Mouse (Mus musculus): ENCODE measurements around the gene Pqbp1. TPM values are rescaled to one million over a fixed set of nuclear protein-coding genes. Genes with fewer than 3 reads are reported as not detected.

Pqbp1 gene
- 56.8 and 65.6 TPM in 2 replicates for polyA plus RNA-seq (2015; fragmentation: Nextera tagmentation; extraction: Ambion mirVana)

DNA sequence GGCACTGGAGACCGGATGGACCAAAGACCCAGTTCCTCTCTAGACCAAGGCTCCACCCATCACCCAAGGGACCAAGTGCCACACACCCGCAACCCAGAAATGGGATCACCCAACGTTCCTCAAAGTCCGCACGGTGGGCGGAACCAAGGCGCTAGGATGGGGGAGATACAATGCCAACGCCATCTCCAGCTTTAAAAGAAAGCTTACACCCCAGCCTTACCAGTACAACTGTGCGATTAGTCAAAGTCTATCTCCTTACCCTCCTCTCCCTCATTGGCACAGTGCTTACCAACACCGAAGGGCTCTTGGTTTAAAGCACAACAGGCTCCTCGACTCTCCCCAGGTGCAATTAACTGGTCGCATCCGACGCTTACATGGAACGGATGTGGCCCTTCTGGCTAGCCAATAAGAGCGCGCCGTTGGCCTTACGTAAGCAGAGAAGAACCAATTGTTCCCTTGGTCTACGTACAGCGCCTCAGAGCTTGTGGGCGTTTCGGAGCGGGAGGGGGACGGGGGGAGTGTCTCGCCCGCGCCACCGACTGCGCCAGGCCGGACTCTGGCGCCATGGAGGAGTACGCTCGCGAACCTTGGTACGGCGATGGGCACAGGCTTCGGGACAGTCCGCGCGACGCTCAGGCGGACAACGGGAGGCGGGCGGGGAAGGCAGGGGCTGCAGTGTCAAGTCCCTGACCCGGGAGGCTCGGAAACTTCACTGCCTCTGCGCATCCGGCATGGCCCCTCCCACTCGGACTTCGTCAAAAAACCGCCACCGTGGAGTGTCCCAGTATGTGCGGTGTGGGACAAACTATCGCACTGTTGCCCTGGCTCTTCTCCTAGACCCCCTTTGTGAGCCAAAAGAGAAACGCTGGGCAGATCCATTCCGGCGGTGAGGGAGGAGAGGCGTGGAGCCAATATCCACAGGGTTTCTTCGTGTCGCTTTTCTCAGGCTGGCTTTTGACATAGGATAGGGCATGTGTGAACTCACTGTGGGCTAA lies at the start of gene Pqbp1, which contains the start of gene Timm17b:
Gene Pqbp1 (minus strand): TSS at position 390 of the 995 bp plus-strand sequence.
Gene Timm17b (plus strand): TSS at position 478 of the 995 bp plus-strand sequence.

DNA sequence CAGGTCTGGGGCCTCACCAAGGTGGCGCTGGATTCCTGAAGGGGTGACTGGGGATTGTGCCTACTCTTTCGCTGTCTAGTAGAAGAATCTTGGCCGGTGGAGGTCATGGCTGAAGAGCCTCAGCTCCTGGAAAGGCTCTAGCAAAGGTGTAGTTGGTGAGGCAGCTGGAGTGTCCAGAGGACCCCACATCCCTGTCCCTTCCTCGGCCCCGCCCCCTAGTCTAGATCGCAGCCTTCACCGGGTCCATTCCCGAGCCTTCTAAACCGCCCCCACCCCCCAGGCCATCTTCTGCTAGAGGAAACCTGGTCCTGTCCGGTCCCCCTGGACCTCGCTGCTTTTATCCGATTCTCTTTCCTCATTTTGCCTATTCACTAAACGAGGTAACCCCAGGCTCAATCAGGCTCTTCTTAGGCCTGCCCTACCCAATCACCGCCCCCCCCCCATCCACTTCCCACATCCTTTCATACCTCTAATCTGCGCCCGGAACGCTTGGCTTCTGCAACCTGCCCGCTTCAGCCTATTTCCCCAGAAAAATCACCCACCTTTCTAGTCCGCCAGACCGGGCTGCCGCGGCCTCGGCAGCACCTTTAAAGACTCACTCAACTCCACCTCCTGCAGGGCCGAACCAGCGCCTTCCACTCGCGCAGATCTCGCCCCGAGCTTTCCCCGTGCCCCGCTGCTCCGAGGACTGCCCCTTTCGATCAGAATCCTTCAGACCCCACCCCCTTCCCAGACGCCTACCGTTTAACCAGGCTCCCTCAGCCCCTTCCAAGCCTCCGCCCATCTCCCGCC lies 48.2 kb upstream of the Pqbp1 start, which contains the start of gene Hdac6:
Gene Hdac6 (minus strand): TSS at position 782 of the 792 bp plus-strand sequence.

DNA sequence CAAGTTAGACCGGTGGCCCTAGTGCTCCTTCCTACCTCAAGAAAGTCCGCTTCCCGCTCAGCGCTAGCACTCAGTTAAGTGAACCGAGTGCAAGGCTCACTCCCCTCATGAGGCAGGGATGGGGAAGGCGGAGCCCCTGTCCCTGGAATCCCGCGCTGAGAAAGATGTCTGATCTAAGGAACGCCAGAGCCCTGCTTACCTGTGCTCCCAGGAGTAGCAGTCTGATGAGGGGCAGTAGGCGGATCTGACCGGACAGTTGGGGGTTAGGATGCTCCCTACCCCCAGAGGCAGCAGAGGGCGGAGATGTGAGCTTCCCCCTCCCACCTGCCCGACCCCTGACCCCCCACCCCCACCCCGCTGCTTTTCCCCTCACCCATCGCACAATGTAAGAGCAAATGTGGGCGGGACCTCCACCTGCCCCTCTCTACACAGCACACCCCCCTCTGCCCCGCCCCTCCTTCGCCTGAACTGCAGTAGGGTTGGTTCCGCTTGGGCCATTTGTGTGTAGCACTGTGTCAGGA lies 29.3 kb upstream of the Pqbp1 start, which contains the start of gene Eras:
Gene Eras (minus strand): TSS at position 338 of the 521 bp plus-strand sequence.

DNA sequence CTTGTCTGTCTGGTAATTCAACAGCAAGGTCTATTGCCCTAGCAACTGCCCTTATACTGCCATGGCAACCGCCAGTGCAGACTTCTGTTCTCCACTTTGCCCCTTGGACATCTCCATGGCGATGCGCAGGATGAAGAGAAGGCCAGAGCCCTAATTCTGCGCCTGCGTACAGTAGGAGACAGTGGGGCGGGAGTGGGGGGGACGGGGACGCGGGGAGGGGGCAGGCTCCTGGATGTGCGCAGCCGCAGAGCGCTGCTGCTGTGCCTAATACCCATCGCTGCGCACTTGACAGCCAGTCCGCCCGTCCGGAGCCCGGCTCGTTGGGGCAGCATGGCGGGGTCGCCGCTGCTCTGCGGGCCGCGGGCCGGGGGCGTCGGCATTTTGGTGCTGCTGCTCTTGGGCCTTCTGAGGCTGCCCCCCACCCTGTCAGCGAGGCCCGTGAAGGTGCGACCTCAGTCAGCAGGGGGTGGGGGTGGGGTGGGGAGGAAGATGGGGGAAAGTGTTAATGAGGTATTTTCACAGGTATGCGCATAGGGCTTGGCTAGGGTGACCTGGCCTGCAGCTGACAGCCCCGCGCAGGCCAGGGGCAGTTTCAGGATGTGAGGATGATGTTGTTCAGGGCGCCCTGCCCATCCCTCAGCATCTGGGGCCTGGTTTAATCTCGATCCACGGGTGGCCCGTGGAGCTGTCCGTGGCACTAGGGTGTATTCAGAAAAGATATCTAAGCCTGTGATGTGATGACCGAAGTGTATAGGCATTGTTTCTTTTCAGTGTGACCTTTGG lies 20.7 kb upstream of the Pqbp1 start, which contains the start of gene Pcsk1n:
Gene Pcsk1n (plus strand): TSS at position 222 of the 783 bp plus-strand sequence.

DNA sequence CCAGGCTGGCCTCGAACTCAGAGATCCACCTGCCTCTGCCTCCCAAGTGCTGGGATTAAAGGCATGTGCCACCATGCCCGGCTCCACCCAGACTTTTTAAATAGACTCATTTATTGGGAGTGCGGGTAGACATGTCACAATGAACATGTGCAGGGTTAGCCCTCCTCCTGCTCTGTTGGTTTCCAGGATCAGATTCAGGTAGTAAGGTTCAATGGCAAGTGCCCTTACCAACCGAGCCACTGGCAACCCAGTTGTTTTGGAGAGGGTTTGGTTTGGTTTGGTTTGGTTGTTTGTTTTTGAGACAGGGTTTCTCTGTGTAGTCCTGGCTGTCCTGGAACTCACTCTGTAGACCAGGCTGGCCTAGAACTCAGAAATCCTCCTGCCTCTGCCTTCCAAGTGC lies 10.2 kb upstream of the Pqbp1 start, which contains the start of gene Gm10490:
Gene Gm10490 (plus strand): TSS at position 301 of the 400 bp plus-strand sequence.

DNA sequence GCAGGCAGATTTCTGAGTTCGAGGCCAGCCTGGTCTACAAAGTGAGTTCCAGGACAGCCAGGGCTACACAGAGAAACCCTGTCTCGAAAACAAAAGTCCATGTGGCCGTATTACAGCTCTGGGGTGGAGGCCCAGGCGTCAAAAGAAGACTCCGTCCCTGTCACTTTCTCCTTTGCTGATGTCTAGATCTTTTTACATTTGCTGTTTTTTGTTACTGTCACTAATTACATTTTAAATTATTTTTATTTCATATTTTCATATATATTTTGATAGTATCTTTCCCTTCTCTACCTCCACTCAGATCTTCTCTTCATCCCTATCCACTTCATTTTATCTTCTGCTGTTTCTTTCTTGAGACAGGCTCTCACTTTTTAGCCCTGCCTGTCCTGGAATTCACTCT lies 8.7 kb upstream of the Pqbp1 start, which contains the start of gene Gm10491:
Gene Gm10491 (minus strand): TSS at position 101 of the 400 bp plus-strand sequence.

DNA sequence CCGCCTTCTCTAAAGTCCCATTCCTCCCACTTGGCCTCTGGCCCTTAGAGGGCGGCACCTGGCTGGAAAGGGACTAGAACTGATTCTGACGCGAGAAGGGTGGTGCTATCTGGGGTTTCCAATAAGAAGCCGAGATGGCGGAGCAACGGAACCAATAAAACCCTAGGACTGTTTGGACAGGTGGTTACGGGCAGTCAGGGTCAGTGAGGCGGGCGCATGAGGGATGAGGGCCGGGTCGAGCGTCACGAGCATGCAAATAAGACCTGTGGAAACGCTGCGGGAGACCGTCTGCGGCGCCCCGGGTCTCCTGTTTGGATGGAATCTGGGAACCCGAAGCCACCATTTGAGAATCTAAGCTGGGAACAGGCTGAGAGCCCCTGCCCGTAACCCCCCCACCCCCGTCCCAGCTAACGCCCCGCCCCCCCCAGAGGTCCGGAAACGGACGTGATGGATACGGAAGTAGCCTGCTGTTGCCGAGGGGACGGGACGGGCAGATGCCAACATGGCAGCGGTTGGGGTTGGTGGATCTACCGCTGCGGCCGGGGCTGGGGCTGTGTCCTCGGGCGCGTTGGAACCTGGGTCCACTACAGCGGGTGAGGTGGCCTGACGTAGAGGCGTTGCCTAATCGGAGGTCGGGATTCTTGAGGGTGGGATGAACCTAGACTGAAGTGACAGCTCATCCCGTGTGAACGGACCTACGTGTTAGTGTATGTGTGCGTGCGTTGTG lies 15.1 kb downstream of the Pqbp1 start, which contains the start of gene Slc35a2:
Gene Slc35a2 (plus strand): TSS at position 188 of the 727 bp plus-strand sequence.

DNA sequence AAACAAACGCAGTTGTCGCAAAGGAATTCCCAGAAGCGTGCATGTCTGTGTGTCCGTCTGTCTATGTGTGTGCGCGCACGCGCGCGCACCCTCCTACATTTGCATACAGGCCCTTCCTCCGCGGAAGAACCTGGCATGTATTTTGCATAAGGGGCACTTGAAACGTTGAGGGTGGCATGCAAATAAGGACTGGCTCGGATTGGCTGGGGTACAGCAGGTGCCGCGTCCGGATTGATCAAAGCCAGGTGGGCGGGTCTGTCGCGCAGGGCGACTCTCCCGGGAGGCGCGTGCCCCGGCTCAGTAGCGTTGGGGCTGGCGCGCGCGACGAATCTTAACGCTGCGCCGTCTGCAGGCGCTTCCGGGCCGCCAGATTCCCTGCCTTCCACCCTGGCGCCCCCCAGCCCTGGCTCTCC lies 21.1 kb downstream of the Pqbp1 start, which contains the start of gene Pim2:
Gene Pim2 (plus strand): TSS at position 256 of the 413 bp plus-strand sequence.

Other genes starting within 250 kb of the Pqbp1 start
- gene Prickle3, start 242.0 kb downstream of the Pqbp1 start, polyA plus RNA-seq (2015; fragmentation: Nextera tagmentation; extraction: Ambion mirVana) = 4.6 and 5.8 TPM in 2 replicates
- 82.0 and 99.0 TPM in 2 replicates for gene Plp2, start 227.9 kb downstream of the Pqbp1 start, polyA plus RNA-seq (2015; fragmentation: Nextera tagmentation; extraction: Ambion mirVana)
- gene Magix, start 218.0 kb downstream of the Pqbp1 start, polyA plus RNA-seq (2015; fragmentation: Nextera tagmentation; extraction: Ambion mirVana) = 0.34 and 0.70 TPM in 2 replicates
- gene Gpkow, start 202.1 kb downstream of the Pqbp1 start, polyA plus RNA-seq (2015; fragmentation: Nextera tagmentation; extraction: Ambion mirVana) = 15.6 and 16.1 TPM in 2 replicates
- 23.5 and 26.1 TPM in 2 replicates for gene Wdr45, start 184.9 kb downstream of the Pqbp1 start, polyA plus RNA-seq (2015; fragmentation: Nextera tagmentation; extraction: Ambion mirVana)
- 0.69 and 0.82 TPM in 2 replicates for gene Gm45208, start 177.0 kb downstream of the Pqbp1 start, polyA plus RNA-seq (2015; fragmentation: Nextera tagmentation; extraction: Ambion mirVana)
- 7.2 and 7.9 TPM in 2 replicates for gene Praf2, start 170.8 kb downstream of the Pqbp1 start, polyA plus RNA-seq (2015; fragmentation: Nextera tagmentation; extraction: Ambion mirVana)
- gene Ccdc120, start 148.4 kb downstream of the Pqbp1 start, polyA plus RNA-seq (2015; fragmentation: Nextera tagmentation; extraction: Ambion mirVana) = 2.1 and 2.4 TPM in 2 replicates
- 14.4 and 18.0 TPM in 2 replicates for gene Tfe3, start 136.7 kb downstream of the Pqbp1 start, polyA plus RNA-seq (2015; fragmentation: Nextera tagmentation; extraction: Ambion mirVana)
- 38.5 and 43.6 TPM in 2 replicates for gene Gripap1, start 109.5 kb downstream of the Pqbp1 start, polyA plus RNA-seq (2015; fragmentation: Nextera tagmentation; extraction: Ambion mirVana)
- 0.41 and 0.44 TPM in 2 replicates for gene Kcnd1, start 77.0 kb downstream of the Pqbp1 start, polyA plus RNA-seq (2015; fragmentation: Nextera tagmentation; extraction: Ambion mirVana)
- gene Otud5, start 57.9 kb downstream of the Pqbp1 start, polyA plus RNA-seq (2015; fragmentation: Nextera tagmentation; extraction: Ambion mirVana) = 47.1 and 48.6 TPM in 2 replicates
- gene Pim2, start 21.0 kb downstream of the Pqbp1 start, polyA plus RNA-seq (2015; fragmentation: Nextera tagmentation; extraction: Ambion mirVana) = 4.5 and 6.1 TPM in 2 replicates
- gene Slc35a2, start 15.2 kb downstream of the Pqbp1 start, polyA plus RNA-seq (2015; fragmentation: Nextera tagmentation; extraction: Ambion mirVana) = 14.2 and 17.2 TPM in 2 replicates
- gene Timm17b, start 88 bp upstream of the Pqbp1 start, polyA plus RNA-seq (2015; fragmentation: Nextera tagmentation; extraction: Ambion mirVana) = 104 and 105 TPM in 2 replicates
- not detected in 2 replicates for gene Gm10491, start 8.6 kb upstream of the Pqbp1 start, polyA plus RNA-seq (2015; fragmentation: Nextera tagmentation; extraction: Ambion mirVana)
- not detected in 2 replicates for gene Gm10490, start 10.3 kb upstream of the Pqbp1 start, polyA plus RNA-seq (2015; fragmentation: Nextera tagmentation; extraction: Ambion mirVana)
- gene Pcsk1n, start 20.6 kb upstream of the Pqbp1 start, polyA plus RNA-seq (2015; fragmentation: Nextera tagmentation; extraction: Ambion mirVana) = 0.10 and 0.12 TPM in 2 replicates
- gene Eras, start 29.3 kb upstream of the Pqbp1 start, polyA plus RNA-seq (2015; fragmentation: Nextera tagmentation; extraction: Ambion mirVana) = not detected in 2 replicates
- 4.6 and 5.7 TPM in 2 replicates for gene Hdac6, start 48.6 kb upstream of the Pqbp1 start, polyA plus RNA-seq (2015; fragmentation: Nextera tagmentation; extraction: Ambion mirVana)
- gene Gata1, start 78.8 kb upstream of the Pqbp1 start, polyA plus RNA-seq (2015; fragmentation: Nextera tagmentation; extraction: Ambion mirVana) = 115 and 131 TPM in 2 replicates
- not detected in 2 replicates for gene Glod5, start 119.2 kb upstream of the Pqbp1 start, polyA plus RNA-seq (2015; fragmentation: Nextera tagmentation; extraction: Ambion mirVana)
- gene Suv39h1, start 175.5 kb upstream of the Pqbp1 start, polyA plus RNA-seq (2015; fragmentation: Nextera tagmentation; extraction: Ambion mirVana) = 38.6 and 39.7 TPM in 2 replicates
- 8.9 and 9.7 TPM in 2 replicates for gene Was, start 191.2 kb upstream of the Pqbp1 start, polyA plus RNA-seq (2015; fragmentation: Nextera tagmentation; extraction: Ambion mirVana)
- 8.3 and 9.4 TPM in 2 replicates for gene Wdr13, start 233.6 kb upstream of the Pqbp1 start, polyA plus RNA-seq (2015; fragmentation: Nextera tagmentation; extraction: Ambion mirVana)
- 848 and 905 TPM in 2 replicates for gene Rbm3, start 246.6 kb upstream of the Pqbp1 start, polyA plus RNA-seq (2015; fragmentation: Nextera tagmentation; extraction: Ambion mirVana)

All from spleen, postnatal 0 days (tissue).